Mouse (Mus musculus) duodenum, adult 2 months (tissue): ENCODE results near the gene Osr1. TPM values are rescaled to one million over a fixed set of nuclear protein-coding genes. Genes with fewer than 3 reads are reported as not detected.

Source experiments
- polyA plus RNA-seq: library from polyadenylated mRNA; depleted of rRNA; stranded (reverse); fragments of >200 nt; gene quantifications from 2 replicates; pipeline ENCODE4 v1.2.3, GENCODE M21; 2012; ENCODE audit warnings: low replicate concordance; rRNA removed

Gene Osr1
- polyA plus RNA-seq, result 3.5 and 12.1 TPM in 2 replicates

GRCm38 (mm10) chr12:9569971-9570370 lies at the start of gene Osr1:
TSS of gene Osr1 (plus strand) at chr12:9570116.

